Mouse (Mus musculus) erythroid progenitor cell, adult 5-6 weeks (primary cell): ENCODE results near the gene Tgm2. TPM values are rescaled to one million over a fixed set of nuclear protein-coding genes. Genes with fewer than 3 reads are reported as not detected.

ENCODE experiments used
- ATAC-seq: replicated peaks from 2 replicates; pipeline ENCODE4 v1.8.0; 2016; ENCODE audit warnings: moderate number of reproducible peaks, mild to moderate bottlenecking, moderate TSS enrichment, inconsistent platforms; ENCODE audit not compliant: poor library complexity, low FRiP score, severe bottlenecking
- total RNA-seq, 2 experiments: library from RNA; stranded (forward) in 1 of 2; stranded (reverse) in 1 of 2; fragments of 150-400 nt in 1 of 2; fragments of 186-747, 209-891 nt in 1 of 2; gene quantifications; 2 replicates each; pipeline versions ENCODE4 v1.2.3 to v1.2.4; 2015 to 2017; ENCODE audit warnings: low replicate concordance in 2 of 2

The Tgm2 gene
- total RNA-seq, 2 experiments from 2014 or later = 16.3 to 23.0 TPM

DNA sequence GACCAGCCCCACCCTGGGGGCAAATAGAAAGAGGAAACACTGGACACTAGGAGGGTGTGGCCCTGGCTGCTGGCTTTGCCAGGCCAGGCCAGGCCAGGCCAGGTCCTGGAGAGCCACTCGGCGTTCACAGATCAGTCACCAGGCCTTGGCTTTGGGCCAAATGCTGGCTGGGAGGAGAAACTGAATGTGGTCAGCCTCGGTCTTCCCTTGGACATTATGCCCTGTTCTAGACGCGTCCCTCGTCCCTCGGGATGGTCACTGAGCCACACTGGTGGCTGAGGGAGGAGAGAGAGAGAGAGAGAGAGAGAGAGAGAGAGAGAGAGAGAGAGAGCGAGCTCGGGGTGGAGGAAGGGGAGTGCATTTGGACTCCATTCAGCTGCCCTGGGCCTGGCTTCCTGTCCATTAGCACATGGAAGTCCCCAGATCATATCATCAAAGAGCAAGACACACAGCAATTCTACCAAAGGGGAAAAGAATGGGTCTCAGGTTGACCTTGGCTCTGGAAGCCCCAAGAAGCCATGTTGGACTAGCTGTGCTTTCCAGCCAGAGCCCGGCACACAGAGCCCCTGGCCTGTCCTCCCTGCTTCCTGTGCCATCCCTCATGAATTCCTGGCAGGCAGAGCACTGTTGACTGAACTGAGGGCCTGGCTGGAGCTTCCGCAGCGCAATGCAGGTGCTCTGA is 24.4 kb downstream of the Tgm2 start:
- no peak for ATAC-seq

DNA sequence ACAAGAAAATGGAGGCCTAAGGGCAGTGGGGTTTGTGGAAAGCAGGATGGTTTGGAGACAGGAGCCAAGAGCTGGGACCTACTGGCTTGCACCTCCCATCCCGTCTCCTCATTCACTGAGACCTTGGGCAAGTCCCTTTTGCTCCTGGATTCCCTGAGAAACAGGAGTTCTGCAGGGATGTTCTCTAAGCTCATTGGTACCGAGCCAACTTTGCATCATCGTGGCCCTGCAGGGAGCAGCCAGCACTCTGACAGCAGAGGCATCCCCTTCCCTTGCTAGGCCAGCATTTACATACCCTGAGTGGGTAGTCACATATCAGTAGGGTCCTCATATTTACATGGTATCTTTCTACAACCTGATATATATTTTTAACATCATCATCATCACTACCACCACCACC is 25.4 kb downstream of the Tgm2 start:
- no peak for ATAC-seq

DNA sequence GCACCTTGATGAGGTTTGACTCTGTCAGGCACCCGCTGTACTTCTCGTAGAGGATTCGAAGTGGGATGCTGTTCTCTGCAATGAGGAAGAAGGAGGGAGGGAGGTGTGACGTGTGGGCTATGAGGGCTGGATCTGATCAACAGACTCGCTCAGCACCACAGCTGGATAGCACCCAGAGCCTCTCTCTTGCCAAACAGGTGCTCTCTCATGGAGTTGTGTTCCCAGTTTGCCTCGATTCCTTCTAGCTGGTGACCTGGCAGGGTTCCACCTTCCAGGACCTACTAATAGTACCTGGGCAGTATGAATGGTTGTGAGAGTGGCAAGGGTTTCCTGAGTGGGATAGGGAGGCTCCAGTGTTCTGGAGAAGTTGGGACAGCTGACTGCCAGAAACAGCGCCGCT is 26.0 kb downstream of the Tgm2 start:
- ATAC-seq = no peak

DNA sequence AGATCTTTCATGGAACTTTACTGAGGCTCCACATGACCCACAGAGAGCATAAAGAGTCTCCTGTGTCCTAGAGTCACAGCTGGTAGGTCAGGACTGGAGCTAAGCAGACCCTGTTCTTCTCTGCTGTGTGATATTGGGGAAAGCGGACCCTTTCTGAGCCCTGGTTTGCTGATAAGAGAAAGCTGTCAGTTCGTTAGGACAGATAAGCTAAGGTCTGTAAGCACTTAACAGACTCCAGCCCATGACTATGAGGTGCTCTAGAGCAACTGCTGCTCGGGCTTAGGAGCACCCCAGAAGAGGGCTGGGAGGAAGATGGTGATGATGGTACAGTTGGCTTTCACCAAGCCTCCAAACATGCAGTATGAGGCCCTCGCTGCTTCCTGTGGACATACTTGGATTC is 27.1 kb downstream of the Tgm2 start:
- ATAC-seq = no peak

DNA sequence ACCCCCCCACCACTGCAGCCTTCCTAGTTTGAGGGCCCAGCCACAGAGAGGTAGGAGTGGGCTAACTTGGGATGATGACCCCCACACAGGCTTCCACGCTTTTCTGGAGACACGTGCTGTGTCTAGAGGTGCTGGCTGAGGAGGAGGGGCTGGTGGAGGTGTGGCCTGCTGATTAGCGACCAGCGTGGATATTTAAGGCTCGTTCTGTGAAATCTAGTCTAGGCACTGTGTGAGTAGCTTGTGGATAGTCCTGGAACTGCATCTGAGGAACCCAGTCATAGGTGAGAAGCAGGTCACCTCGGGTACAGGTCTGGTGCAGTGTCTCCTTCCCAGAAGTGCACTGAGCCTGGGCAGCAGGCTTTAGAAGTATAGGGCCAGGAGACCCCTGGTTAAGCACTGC is 29.6 kb downstream of the Tgm2 start:
- no peak for ATAC-seq

DNA sequence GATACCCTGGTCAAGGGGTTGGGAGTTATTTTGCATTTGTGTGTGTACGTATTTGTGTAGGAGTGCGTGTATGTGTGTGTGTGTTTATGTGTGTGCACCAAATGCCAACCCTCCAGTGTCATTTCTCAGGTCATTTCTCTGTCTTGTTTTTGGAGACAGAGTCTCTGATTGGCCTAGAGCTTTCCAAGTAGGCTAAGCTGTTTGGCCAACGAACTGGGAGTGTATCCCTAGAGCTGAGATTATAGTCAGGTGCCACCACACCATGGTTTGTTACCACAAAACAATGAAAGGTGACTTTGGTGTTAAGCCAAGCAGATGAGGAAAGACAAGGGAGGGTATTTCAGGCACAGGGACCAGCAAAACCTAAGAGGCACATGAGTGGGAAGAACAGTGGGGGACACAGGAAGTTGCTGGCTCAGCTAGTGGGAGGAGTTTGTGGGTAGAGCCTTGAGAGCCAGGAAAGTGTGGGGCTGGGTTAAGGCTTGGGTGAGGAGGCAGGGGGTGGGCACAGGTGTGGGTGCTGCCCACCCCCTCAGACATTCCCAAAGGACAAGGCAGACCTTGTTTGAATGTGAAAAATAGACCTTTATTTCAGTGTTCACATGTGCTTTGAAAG is 30.3 kb downstream of the Tgm2 start:
- no peak for ATAC-seq

DNA sequence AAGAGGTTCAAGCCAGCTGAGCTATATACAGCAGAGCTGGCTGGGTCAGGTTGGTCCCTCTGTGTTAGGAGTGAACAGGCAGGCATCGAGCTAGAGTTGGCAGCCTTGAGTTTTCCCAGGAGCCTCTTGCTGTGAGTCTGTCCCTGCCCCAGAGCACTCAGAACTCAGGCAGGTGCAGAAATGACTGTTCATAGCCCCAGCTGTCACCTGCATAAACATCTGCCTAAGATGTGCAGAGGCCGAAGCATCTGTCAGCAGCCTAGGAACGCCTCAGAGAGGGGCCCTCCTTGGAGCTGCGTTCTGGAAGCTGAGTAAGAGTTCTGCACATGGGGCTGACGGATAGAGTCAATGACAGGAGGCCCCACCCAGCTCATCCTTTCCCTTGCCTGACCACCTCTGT is 31.3 kb downstream of the Tgm2 start:
- no peak for ATAC-seq

DNA sequence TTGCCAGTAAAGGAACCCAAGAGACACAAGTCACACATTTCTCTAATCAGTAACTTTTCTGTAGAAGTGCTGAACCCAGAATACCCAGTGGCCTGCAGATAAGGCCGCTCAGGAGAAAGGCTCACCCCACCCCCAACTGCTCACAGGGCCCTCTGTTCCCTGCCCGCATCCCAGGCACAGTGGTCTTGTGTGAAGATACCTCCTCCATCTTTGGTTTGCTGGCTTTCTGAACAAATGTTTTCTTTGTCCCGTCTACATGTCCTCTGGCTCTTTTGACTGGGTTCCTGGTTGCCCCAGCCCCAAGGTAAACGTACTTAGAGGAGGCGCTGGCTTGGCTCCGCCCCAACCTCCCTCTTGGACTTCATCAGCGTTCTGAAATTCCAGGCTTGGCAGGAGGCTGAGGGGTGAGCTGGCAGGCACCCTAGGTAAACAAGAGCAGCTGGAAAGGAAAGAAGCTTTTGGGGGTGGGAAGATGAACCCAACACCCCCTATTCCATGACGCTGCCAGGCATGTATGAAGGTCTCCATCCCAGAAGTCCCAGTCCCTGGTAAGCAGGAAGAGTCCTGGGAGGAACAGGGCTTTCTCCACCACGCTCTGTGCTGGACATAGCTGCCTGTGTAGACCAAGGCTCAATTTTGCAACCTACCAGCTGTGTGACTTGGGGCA is 32.5 kb downstream of the Tgm2 start:
- peak; percentile 80 for ATAC-seq

DNA sequence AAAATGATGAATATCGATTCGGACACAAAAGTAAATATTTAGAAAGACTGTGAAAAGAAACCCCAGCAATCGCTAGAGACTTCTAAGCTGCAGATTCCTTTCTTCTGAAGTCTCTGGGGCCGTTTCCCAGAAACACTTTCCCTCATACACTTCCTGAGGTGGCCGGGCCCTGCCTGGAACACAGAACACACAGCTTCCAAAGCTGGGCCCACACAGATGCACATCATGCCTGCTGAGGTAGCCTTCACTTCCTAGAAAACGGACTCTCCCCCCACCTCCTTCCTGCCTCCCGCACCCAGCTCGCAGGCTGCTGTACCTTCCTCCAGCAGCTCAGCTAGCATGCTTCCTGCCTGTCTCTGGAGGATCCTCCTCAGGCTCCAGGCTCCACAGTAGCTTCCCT is 36.7 kb downstream of the Tgm2 start:
- no peak for ATAC-seq

DNA sequence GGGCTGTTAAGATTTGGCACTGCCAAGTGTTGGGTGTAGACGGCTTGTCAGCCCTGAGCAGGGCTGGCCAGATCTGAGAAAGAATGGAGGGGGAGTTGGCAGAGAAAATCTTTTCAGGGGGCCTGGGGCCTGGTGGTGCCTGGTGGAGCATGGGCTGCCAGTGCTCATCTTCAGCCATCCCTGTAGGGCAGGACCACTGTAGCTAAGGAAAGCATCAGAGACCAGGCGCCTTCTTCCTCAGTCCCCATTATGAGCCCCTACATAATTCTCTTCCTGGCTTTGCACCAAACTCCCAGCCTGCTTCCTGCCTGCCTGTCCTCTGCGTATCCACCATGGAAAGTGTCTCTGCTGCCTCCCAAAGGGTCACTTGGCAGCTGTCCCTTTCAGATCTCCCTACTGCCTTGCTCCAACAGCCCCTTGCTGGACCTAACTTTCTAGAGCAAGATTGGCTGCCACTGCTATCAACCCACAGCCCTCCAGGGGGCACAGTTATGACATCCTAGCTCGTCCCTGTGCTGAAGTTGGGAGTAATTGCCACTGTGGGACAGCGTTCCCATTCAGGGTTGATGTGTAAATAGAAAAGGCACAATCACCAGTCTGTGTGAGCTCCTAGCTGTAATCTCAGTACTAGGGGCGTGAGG is 39.2 kb downstream of the Tgm2 start:
- peak; percentile 70 for ATAC-seq

DNA sequence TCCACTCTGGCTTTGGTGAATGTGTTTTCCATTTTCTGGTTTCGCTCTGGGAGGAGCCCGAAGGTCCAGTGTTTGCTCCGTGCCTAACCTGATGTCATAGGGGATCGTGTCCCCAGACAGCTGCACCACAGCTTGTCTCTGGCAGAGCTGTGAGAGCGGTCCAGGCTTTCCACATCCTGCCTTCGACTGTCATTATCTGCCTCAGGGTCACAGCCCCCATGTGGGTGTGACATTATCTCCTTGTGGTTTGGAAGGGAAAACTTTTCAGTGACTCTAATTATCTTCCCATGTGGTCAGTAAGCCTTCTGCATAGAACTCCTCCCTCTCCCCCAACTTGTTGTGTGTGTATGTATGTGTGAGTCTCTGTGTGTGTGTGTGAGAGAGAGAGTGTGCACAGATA is 40.6 kb downstream of the Tgm2 start:
- ATAC-seq = no peak

DNA sequence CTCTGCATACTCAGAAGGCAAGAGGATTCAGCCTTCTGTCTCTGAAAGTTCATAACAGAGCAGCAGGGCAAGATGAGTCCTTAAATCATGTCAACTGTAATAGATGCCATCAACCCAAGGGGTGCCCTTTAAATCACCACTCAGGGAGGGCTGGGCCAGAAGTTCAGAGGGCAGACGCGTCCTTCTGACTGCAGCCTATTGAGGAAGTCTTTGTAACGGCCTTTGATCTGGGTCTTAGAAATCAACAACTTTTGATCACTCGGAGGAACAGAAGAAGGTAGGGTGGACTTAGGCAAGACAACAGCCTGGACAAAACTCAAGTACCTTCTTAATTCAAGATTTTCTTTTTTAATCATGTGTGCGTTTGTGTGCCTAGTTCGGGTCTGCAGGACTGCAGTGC is 41.3 kb downstream of the Tgm2 start:
- ATAC-seq = no peak

DNA sequence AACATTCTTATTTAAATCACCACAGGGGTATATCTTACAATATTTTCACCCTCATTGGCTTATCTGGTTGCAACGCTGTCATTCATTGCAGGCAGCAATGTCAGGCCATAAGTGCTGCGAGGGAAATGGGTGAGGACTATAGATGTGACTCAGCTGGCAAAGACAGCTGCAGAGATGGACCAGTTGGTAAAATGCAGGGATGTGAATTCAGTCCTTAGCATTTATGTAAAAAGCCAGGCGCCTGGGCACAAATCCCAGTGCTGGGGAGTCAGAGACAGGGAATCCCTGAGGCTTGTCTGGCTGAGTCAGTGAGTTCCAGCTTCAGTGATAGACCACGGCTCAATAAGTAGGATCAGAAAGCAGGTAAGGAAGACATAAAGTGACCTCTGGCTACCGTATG is 44.5 kb downstream of the Tgm2 start:
- no peak for ATAC-seq

DNA sequence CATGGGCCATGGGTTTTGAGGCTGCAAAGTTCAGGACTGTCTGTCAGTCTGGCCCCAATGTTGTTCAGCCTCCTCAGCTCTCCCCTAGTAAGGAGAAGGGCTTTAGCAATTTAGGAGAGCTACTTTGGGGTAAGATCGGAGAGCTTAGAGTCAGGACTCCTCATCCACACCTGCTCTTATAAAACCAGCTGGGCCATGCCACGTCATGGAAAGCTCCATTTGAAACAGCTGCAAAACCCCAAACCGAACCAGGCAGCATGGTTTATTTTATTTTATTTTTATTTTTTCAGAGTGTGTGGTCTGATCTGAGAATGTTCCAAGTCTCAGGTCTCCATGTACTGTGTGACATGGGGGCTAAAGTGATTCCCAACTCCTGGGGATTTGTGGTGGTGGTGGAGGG is 46.7 kb downstream of the Tgm2 start:
- no peak for ATAC-seq

DNA sequence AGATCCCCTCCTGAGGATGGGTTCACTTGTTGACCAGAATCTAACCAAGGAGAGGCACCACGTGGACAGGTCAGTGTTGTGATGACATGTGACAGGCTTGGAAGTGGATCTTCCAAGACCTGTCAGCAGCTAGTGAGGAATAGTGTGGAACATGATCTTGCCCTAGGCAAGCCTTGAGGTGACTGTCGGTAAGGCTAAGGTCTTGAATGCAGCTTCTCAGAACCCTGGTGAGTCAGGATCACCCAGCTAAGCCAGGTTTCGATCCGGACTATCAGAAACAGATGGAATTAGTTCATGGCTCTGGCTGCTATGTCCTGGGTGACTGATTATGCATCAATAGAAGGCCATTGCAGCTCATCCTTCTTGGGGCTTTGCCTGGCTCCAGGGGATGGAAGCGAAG is 47.5 kb downstream of the Tgm2 start:
- ATAC-seq = no peak

DNA sequence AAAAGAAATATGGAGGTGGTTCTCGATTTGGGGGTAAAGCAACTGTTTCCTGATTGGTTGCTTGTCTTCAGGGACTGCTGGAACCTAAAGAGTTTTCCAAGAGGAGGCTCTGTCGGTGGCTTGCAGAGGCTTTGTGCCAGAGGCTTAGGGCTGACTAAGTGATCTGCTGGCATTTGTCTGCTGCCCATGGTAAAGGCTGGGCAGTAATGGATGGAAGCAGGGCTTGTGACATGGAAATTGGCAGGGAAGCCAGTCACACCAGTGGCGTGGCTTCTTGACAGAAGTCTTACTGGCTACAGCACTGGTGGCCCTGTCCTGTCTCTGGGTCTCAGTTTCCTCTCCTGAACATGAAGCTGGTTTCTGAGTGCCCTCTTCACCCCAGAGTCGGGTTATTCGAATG is 49.2 kb downstream of the Tgm2 start:
- ATAC-seq = no peak

DNA sequence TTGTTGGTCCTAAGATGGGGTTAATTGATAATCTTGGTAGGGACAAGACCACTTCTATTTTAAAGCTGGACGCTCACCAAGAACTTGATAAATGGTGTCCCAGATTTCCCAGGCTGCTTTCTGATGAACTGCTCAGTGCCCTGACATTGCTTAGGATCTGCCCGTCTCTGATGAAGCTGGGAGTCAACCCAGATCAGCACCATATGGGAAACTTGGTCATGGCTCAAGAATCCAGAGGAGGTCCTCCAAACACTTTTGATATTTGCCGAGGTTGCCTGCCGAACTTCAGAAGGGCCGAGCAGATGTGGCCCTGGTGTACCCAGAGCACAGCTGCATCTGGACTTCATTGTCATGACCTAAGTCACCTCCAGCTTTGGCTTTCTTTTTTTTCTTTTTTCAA is 51.4 kb downstream of the Tgm2 start:
- no peak for ATAC-seq

DNA sequence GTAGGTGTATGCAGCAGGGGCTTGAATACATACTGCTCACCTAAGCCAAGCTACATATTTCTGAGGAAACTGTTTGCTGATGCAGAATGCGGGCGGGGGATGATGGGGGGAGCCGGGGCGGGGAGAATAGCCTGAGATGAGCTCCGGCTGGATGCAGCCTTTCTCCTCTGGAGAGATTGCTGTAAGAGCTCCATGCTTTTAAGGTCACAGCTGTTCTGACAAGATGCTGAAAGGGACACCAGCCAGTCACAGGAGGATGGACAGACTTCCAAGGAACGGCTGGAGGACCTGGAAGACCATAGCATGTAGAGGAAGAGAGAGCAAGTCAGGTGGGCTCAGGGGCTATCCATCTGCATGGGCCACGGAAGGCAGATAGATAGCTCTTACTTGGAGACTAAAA is 51.9 kb downstream of the Tgm2 start:
- no peak for ATAC-seq

DNA sequence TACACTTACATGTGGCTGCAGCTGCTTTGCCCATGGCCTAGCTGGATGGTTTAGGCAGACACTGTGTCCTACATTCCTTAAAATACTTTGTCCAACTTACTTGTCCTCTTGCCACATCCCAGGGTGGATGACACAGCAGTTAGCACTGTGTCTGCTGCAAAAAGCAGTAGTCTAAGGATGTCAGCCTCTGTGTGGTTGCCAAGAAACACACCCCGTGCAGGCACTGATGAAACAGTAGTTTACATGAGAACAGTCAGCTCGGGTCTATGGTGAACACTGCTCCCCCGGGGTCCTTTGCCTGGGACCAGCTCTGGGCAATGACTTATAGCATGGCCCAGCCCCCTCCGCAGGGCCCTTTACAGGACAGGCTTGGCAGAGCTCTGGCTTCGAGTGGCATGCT is 52.9 kb downstream of the Tgm2 start:
- ATAC-seq = no peak

DNA sequence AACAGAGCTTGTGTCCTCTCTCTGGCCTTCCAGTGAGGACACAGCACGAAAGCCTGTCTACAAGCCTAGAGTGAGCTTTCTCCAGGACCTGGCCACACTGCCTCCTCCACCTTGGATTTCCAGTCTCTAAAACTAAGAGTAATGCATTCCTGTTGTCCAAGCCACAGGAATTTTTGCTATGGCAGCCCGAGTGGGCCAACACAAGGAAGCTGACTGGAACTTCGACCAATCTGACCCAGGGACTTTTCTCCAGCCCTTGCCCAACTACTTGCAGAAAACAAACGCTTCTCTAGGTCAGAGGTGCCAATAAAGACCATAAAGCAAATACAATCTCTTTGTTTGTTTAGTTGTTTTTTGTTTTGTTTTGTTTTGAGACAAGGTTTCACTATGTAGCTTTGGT is 56.1 kb downstream of the Tgm2 start:
- ATAC-seq = no peak

DNA sequence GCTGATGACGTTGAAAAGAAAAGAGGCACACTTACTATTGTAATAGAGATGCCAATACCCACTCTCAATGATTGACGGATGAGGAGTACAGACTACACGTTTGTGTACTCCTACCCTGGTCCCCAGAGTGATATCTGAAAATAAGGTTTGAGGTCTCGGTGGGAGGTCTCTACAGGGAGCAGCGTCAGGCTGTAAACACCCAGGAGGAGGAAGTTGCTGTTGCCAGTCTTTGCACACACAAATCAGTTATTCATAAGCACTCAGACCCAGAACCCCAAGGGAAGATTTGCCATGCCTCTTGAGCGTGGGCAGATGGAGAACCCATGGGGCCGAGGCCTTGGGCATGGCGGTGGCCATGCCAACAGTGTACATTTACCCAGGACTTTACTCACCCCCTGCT is 61.8 kb downstream of the Tgm2 start:
- ATAC-seq = no peak
